Mouse (Mus musculus) cerebellum, adult 2 months (tissue): Measurements from ENCODE around the gene Ccdc27. TPM values are rescaled to one million over a fixed set of nuclear protein-coding genes. Genes with fewer than 3 reads are reported as not detected.

Experiments
- DNase-seq, 2 experiments: peaks; one replicate each; pipeline ENCODE4 v3.0.0; 2021
- H3K27ac ChIP-seq: fragments of 200-500 bp; 2 replicates; pipeline ENCODE4 v1.5.1; 2012; ENCODE audit warnings: low read length, control low read depth, inconsistent platforms; ENCODE audit not compliant: insufficient read depth
- H3K27me3 ChIP-seq: fragments of 200-500 bp; 2 replicates; pipeline ENCODE4 v1.6.1; 2012; ENCODE audit warnings: inconsistent platforms, mild to moderate bottlenecking, low read length, moderate library complexity; ENCODE audit not compliant: control insufficient read depth, insufficient read depth
- H3K4me1 ChIP-seq: fragments of 200-500 bp; 2 replicates; pipeline ENCODE4 v1.6.1; 2011; ENCODE audit warnings: low read length; ENCODE audit not compliant: control insufficient read depth, insufficient read depth
- H3K4me3 ChIP-seq: fragments of 200-500 bp; replicated peaks from 2 replicates; pipeline ENCODE3; 2011; ENCODE audit warnings: mild to moderate bottlenecking, low read depth, low read length, control low read depth; ENCODE audit not compliant: insufficient read depth
- CTCF ChIP-seq: fragments of 200-500 bp; IDR thresholded peaks from 2 replicates; pipeline ENCODE4 v1.5.1; 2011; ENCODE audit warnings: low read depth, mild to moderate bottlenecking, control low read depth, low read length, moderate library complexity, borderline replicate concordance; ENCODE audit not compliant: insufficient read depth
- POLR2A ChIP-seq: fragments of 200-500 bp; IDR thresholded peaks from 2 replicates; pipeline ENCODE4 v1.6.1; 2011; ENCODE audit warnings: low read length, control low read depth, borderline replicate concordance; ENCODE audit not compliant: insufficient read depth
- WGBS: fragments of 180-500 bp; shearing (Covaris S2); methylation state at CpG from one replicate; pipeline ENCODE4 v1.1.7; 2018; 5-methylcytosine and 5-hydroxymethylcytosine counted together
- polyA plus RNA-seq: library from polyadenylated mRNA; depleted of rRNA; stranded (reverse); fragments of >200 nt; gene quantifications from 2 replicates; pipeline ENCODE4 v1.2.3, GENCODE M21; 2012; rRNA removed

Ccdc27 gene
- polyA plus RNA-seq, 1 experiment: not detected

GRCm38 (mm10) chr4:154010907-154011645 lies 31.4 kb downstream of the Ccdc27 start:
- Histone ChIP-seq H3K27me3 (no peaks in the 10 kb centered on the region), H3K4me3 (peak overlapping the region; percentile 60), H3K4me1 (peaks cover 24% of the 10 kb centered on the region), H3K27ac (peak overlapping the region; percentile 5)
- WGBS: 26% methylated on average over 13 of the region's 13 CpGs
- DNase-seq: no peak
- no peak for TF ChIP-seq CTCF
- no peak for TF ChIP-seq POLR2A

DNA sequence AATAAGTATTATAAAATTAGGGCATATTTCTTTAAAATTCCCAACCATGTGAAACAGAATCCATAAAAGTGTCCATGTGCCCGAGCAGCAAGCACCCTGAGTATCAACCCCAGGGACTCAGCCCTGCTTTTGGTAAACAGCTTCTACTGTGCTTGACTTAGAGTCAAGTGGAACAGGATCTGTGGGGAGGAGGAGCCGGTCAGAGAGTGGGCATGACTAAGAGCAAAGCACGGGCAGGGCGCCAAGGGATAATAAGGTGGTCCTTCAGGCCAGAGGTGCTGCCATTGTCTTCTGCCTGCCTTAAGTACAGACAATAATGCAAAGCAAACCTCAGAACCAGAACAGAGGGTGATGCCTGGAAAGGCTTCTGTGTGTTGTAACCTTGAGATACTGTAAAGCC lies 34.7 kb downstream of the Ccdc27 start:
- Histone ChIP-seq H3K4me1 (peaks cover 1% of the 10 kb centered on the region), H3K27me3 (no peaks in the 10 kb centered on the region), H3K27ac (no peak overlapping the region), H3K4me3 (no peak overlapping the region)
- TF ChIP-seq CTCF: no peak
- TF ChIP-seq POLR2A: no peak
- no peak for DNase-seq
- WGBS: 70% methylated on average over 4 of the region's 4 CpGs

- no peaks in the 10 kb centered on the region for H3K27me3 ChIP-seq
These were observed 36.2 kb downstream of the Ccdc27 start for GRCm38 (mm10) chr4:154006264-154006663.

DNA sequence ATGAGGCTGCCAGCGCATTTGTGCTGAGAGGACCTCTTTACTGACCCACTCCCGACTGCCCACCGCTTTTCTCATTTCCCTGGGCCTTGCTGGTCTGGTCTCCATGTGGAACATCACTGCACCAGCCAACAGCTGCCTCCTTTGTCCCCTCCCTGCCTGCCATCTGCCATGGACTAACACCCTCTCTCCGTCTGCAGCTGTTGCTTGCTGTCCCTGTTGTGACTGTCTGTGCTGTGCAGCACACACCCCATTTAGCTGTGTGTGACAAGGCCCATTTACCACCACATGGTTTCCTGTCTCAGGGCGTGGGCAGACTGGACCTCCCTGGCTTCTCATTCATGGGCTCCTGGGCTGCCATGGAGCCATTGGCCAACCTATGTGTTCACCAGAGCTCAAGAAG lies 37.0 kb downstream of the Ccdc27 start:
- TF ChIP-seq CTCF (no peak), POLR2A (no peak)
- 35% methylated on average over 5 of the region's 5 CpGs for WGBS
- no peak overlapping the region for H3K4me3 ChIP-seq
- DNase-seq: no peak
- H3K27ac ChIP-seq: no peak overlapping the region
- no peaks in the 10 kb centered on the region for H3K27me3 ChIP-seq
- no peaks in the 10 kb centered on the region for H3K4me1 ChIP-seq

More at GRCm38 (mm10) chr4:154006264-154006663, 36.2 kb downstream of the Ccdc27 start:
- DNase-seq: no peak
- TF ChIP-seq POLR2A (no peak), CTCF (no peak)
- WGBS: 89% methylated on average over 6 of the region's 6 CpGs
- H3K4me1 ChIP-seq: no peaks in the 10 kb centered on the region
- H3K27ac ChIP-seq: no peak overlapping the region
- no peak overlapping the region for H3K4me3 ChIP-seq

DNA sequence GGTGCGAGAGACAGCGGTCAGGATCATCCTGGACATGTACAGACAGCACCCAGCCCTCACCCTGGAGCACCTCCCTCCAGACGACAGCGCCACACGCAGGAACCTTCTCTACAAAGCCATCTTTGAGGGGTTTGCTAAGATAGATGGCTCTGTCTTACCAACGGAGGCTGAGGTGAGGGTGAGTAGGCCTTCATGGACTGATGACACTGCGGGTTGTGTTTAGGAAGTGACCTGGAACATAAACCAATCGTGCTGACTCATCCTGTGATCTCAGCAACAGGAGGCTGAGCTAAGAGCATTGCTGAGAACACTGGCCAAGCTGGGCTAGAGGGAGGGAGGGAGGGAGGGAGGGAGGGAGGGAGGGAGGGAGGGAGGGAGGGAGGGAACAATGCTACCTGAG lies 49.0 kb downstream of the Ccdc27 start:
- TF ChIP-seq CTCF (no peak), POLR2A (no peak)
- 95% methylated on average over 8 of the region's 8 CpGs for WGBS
- no peak overlapping the region for H3K27ac ChIP-seq
- DNase-seq: no peak
- no peaks in the 10 kb centered on the region for H3K27me3 ChIP-seq
- H3K4me1 ChIP-seq: 0 out of 2 replicates have a peak, but pooled peaks cover 4% of the 10 kb centered on the region
- no peak overlapping the region for H3K4me3 ChIP-seq

GRCm38 (mm10) chr4:153992715-153993114 lies 49.8 kb downstream of the Ccdc27 start:
- no peak for DNase-seq
- Histone ChIP-seq H3K4me1 (0 out of 2 replicates have a peak, but pooled peaks cover 4% of the 10 kb centered on the region), H3K27ac (no peak overlapping the region), H3K4me3 (no peak overlapping the region), H3K27me3 (no peaks in the 10 kb centered on the region)
- WGBS: 39% methylated on average over 10 of the region's 10 CpGs
- TF ChIP-seq POLR2A (no peak), CTCF (no peak)

GRCm38 (mm10) chr4:153980470-153980869 lies 62.0 kb downstream of the Ccdc27 start:
- no peak overlapping the region for H3K27ac ChIP-seq

DNA sequence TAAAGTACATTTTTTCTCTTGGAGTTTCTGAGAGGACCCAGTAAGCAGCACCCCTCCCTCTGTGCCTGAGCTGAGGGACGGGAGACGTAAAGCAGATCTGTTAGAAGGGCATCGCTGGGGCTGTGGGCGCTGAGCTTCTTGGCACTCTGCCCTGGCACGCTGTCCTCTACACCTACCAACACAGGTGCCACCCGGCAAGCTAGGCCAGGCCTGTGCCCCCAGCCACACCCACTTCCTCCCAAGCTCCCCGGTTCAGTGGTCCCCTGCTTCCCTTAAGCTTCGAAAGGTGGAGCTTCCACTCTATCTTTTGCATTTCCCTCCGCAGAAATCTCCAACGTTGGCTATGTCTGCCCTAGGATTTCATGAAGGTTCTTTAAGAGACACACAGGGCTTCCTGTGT lies 63.2 kb downstream of the Ccdc27 start:
- TF ChIP-seq CTCF (no peak), POLR2A (no peak)
- Histone ChIP-seq H3K27ac (no peak overlapping the region), H3K4me1 (no peaks in the 10 kb centered on the region), H3K27me3 (no peaks in the 10 kb centered on the region), H3K4me3 (no peak overlapping the region)
- DNase-seq: no peak
- WGBS: 61% methylated on average over 10 of the region's 10 CpGs

More at GRCm38 (mm10) chr4:153980470-153980869, 62.0 kb downstream of the Ccdc27 start:
- H3K4me3 ChIP-seq: no peak overlapping the region
- no peak for DNase-seq
- TF ChIP-seq CTCF (no peak), POLR2A (no peak)
- H3K4me1 ChIP-seq: no peaks in the 10 kb centered on the region
- 89% methylated on average over 11 of the region's 11 CpGs for WGBS
- no peaks in the 10 kb centered on the region for H3K27me3 ChIP-seq

Other genes with a start within 250 kb of the Ccdc27 start
- gene A430005L14Rik, start 85.4 kb downstream of the Ccdc27 start, polyA plus RNA-seq: 41.0 and 43.3 TPM in 2 replicates
- gene Dffb, start 67.6 kb downstream of the Ccdc27 start, polyA plus RNA-seq: 21.6 and 27.3 TPM in 2 replicates
- 23.6 and 23.9 TPM in 2 replicates for gene Cep104, start 67.5 kb downstream of the Ccdc27 start, polyA plus RNA-seq
- gene Lrrc47, start 30.9 kb downstream of the Ccdc27 start, polyA plus RNA-seq: 44.8 and 45.0 TPM in 2 replicates
- gene Smim1, start 16.4 kb downstream of the Ccdc27 start, polyA plus RNA-seq: 35.5 and 39.6 TPM in 2 replicates
- gene Trp73, start 97.5 kb upstream of the Ccdc27 start, polyA plus RNA-seq: 1.7 and 2.6 TPM in 2 replicates
- gene Wrap73, start 99.7 kb upstream of the Ccdc27 start, polyA plus RNA-seq: 55.6 and 60.3 TPM in 2 replicates
- 261 and 272 TPM in 2 replicates for gene Tprgl, start 118.0 kb upstream of the Ccdc27 start, polyA plus RNA-seq
- 2.6 and 2.9 TPM in 2 replicates for gene Megf6, start 128.1 kb upstream of the Ccdc27 start, polyA plus RNA-seq